Mouse (Mus musculus): ENCODE results near the gene Rsu1. TPM values are rescaled to one million over a fixed set of nuclear protein-coding genes. Genes with fewer than 3 reads are reported as not detected.

The Rsu1 gene
- polyA plus RNA-seq, 1 experiment from 2014 or later, result 74.4 TPM

- Histone ChIP-seq H3K4me3 (no peak overlapping the region), H3K9ac (replicated peaks) (no peak overlapping the region), H3K36me3 (no peaks in the 10 kb centered on the region), H3K4me1 (no peaks in the 10 kb centered on the region; the same call in 1 of the 2 replicates), H3K4me2 (replicated peaks) (no peak overlapping the region), H3K9me3 (no peaks in the 10 kb centered on the region), H3K27me3 (no peaks in the 10 kb centered on the region), H3K27ac (replicated peaks) (no peak overlapping the region)
- ATAC-seq (ENCODE audit: low FRiP score, low read depth), result no peak
- 88% methylated on average over 4 of the region's 4 CpGs for WGBS
These were observed 47.8 kb downstream of the Rsu1 start for GRCm38 (mm10) chr2:13223451-13223850.

DNA sequence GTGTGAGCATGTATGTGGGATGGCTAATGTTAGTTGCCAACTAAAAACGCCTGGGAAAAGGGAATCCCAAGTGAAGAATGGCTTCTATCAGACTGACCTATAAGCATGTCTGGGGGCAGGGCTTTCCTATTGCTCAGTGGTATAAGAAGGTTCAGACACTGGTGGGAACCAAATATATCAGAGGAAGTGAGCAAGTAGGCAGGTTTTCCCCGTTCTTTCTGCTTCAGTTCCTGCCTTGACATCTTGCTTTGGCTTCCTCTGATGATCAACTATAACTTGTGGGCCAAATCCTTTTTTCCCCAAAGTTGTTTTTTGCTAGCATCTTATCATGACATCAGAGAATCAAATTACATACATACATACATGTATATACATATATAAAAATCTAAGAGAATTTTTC, 51.1 kb downstream of the Rsu1 start:
- H3K9me3 ChIP-seq, result no peaks in the 10 kb centered on the region
- 0 out of 2 replicates have a peak, but pooled peaks cover 4% of the 10 kb centered on the region for H3K36me3 ChIP-seq
- no peak overlapping the region for H3K9ac ChIP-seq (replicated peaks)
- 91% methylated on average over 2 of the region's 2 CpGs for WGBS
- no peak overlapping the region for H3K27ac ChIP-seq (replicated peaks)
- H3K27me3 ChIP-seq, result no peaks in the 10 kb centered on the region
- 0 out of 2 replicates have a peak, but pooled peaks cover 2% of the 10 kb centered on the region for H3K4me1 ChIP-seq
- no peak overlapping the region for H3K4me2 ChIP-seq (replicated peaks)
- ATAC-seq (ENCODE audit: low FRiP score, low read depth), result no peak
- H3K4me3 ChIP-seq, result no peak overlapping the region

DNA sequence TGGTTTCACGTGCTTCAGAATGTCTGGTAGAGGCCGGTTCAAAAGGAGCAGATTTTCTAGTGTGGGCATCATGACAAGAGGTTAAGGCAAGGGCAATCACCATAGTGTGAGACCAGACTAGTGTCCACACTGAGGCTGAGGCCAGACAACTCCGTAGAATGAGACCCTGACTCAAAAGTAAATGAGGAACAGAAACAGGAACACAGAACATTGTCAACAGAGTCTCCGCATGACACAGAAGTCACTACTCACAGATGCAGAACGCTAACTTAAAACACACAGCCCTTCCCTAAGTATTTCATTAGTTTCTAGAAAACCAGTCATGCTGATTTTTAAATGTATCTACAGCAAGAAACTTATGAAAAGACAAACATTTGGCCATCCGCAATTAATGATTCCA, 53.1 kb downstream of the Rsu1 start:
- Histone ChIP-seq H3K9ac (replicated peaks) (no peak overlapping the region), H3K4me2 (replicated peaks) (no peak overlapping the region), H3K27me3 (no peaks in the 10 kb centered on the region), H3K36me3 (0 out of 2 replicates have a peak, but pooled peaks cover 4% of the 10 kb centered on the region), H3K9me3 (no peaks in the 10 kb centered on the region), H3K4me3 (no peak overlapping the region), H3K4me1 (0 out of 2 replicates have a peak, but pooled peaks cover 2% of the 10 kb centered on the region), H3K27ac (replicated peaks) (no peak overlapping the region)
- no peak for ATAC-seq (ENCODE audit: low FRiP score, low read depth)
- 84% methylated on average over 6 of the region's 6 CpGs for WGBS

DNA sequence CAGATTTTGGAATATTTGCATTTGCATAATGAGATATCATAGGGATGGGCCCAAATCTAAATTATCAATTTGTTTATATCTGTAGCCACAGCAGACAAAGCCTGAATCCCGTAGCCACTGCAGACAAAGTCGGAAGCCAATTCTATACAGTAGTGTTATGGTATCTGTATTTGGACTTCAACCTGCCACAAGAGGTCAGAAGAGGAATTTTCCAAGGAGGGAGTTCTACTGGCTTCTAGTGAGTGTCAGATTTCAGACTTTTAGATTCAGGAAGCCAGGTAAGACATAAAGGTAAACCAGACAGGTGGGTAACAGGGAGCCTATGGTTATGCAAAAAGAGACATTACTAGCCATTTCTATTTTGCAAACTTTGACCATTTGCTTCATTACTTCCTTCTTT, 64.4 kb downstream of the Rsu1 start:
- Histone ChIP-seq H3K27me3 (no peaks in the 10 kb centered on the region), H3K4me3 (no peak overlapping the region), H3K27ac (replicated peaks) (no peak overlapping the region), H3K9me3 (no peaks in the 10 kb centered on the region), H3K4me1 (no peaks in the 10 kb centered on the region), H3K9ac (replicated peaks) (no peak overlapping the region), H3K36me3 (no peaks in the 10 kb centered on the region), H3K4me2 (replicated peaks) (no peak overlapping the region)
- no peak for ATAC-seq (ENCODE audit: low FRiP score, low read depth)
- WGBS, result 91% methylated on average over 2 of the region's 2 CpGs

GRCm38 (mm10) chr2:13206367-13206766, 64.8 kb downstream of the Rsu1 start:
- no peaks in the 10 kb centered on the region for H3K4me1 ChIP-seq
- ATAC-seq (ENCODE audit: low FRiP score, low read depth), result no peak
- H3K27ac ChIP-seq (replicated peaks), result no peak overlapping the region
- no peak overlapping the region for H3K4me3 ChIP-seq
- no peaks in the 10 kb centered on the region for H3K36me3 ChIP-seq
- no peaks in the 10 kb centered on the region for H3K9me3 ChIP-seq
- no peak overlapping the region for H3K9ac ChIP-seq (replicated peaks)
- 75% methylated on average over 8 of the region's 8 CpGs for WGBS
- H3K4me2 ChIP-seq (replicated peaks), result no peak overlapping the region
- H3K27me3 ChIP-seq, result no peaks in the 10 kb centered on the region

- no peaks in the 10 kb centered on the region for H3K27me3 ChIP-seq
- no peaks in the 10 kb centered on the region for H3K4me1 ChIP-seq
- no peaks in the 10 kb centered on the region for H3K36me3 ChIP-seq
- H3K4me3 ChIP-seq, result no peak overlapping the region
- no peak for ATAC-seq (ENCODE audit: low FRiP score, low read depth)
- H3K4me2 ChIP-seq (replicated peaks), result no peak overlapping the region
- no peaks in the 10 kb centered on the region for H3K9me3 ChIP-seq
- H3K9ac ChIP-seq (replicated peaks), result no peak overlapping the region
- 66% methylated on average over 6 of the region's 6 CpGs for WGBS
- H3K27ac ChIP-seq (replicated peaks), result no peak overlapping the region
These were observed 68.3 kb downstream of the Rsu1 start for GRCm38 (mm10) chr2:13202805-13203475.

DNA sequence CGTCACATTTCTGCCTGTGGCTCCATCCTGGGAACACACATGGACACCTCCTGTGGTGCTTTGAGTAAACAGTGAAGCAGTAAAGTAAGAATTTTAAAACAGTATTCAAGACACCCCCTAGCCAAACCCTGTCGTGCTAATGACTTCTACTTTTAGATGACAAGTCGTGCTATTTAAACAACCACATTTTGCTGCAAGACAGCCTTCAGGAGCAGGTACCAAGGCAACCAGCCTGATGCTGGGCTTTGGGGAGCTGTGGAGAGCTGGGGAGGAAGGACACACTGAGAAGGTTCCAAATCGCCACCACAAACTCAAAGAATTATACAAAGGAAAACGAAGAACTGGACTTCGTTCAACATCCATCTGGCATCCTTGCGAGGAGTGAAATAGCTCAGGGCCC, 71.5 kb downstream of the Rsu1 start:
- H3K4me1 ChIP-seq, result no peaks in the 10 kb centered on the region
- H3K27me3 ChIP-seq, result no peaks in the 10 kb centered on the region
- H3K9me3 ChIP-seq, result no peaks in the 10 kb centered on the region
- no peak overlapping the region for H3K9ac ChIP-seq (replicated peaks)
- H3K4me2 ChIP-seq (replicated peaks), result no peak overlapping the region
- 86% methylated on average over 7 of the region's 7 CpGs for WGBS
- H3K36me3 ChIP-seq, result no peaks in the 10 kb centered on the region
- no peak overlapping the region for H3K27ac ChIP-seq (replicated peaks)
- no peak overlapping the region for H3K4me3 ChIP-seq
- ATAC-seq (ENCODE audit: low FRiP score, low read depth), result no peak

DNA sequence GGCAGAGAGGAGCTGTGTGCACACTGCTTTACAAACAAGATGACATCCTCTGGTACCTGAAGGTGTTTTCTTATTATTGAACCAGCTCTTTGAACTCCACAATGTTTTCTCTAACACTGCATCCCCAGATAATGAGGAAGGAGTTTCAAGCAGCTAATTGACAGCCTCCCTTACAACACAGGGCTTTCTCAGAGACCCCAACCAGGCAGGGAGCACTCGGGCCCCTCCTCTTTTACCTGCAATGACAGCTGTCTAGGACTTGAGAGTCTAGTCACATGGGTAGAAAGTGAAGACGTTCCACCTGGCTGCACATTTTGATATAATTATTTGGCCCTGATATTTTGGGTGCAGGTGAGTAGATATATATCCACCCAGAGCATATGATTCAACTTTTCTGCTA, 72.2 kb downstream of the Rsu1 start:
- ATAC-seq (ENCODE audit: low FRiP score, low read depth), result no peak
- no peak overlapping the region for H3K4me3 ChIP-seq
- H3K9me3 ChIP-seq, result no peaks in the 10 kb centered on the region
- no peak overlapping the region for H3K9ac ChIP-seq (replicated peaks)
- H3K4me2 ChIP-seq (replicated peaks), result no peak overlapping the region
- H3K36me3 ChIP-seq, result no peaks in the 10 kb centered on the region
- H3K27ac ChIP-seq (replicated peaks), result no peak overlapping the region
- H3K27me3 ChIP-seq, result no peaks in the 10 kb centered on the region
- WGBS, result 75% methylated on average over 2 of the region's 2 CpGs
- no peaks in the 10 kb centered on the region for H3K4me1 ChIP-seq

- Histone ChIP-seq H3K27me3 (no peaks in the 10 kb centered on the region), H3K4me1 (no peaks in the 10 kb centered on the region), H3K4me3 (no peak overlapping the region), H3K27ac (replicated peaks) (no peak overlapping the region), H3K9me3 (no peaks in the 10 kb centered on the region), H3K36me3 (no peaks in the 10 kb centered on the region), H3K4me2 (replicated peaks) (no peak overlapping the region), H3K9ac (replicated peaks) (no peak overlapping the region)
- WGBS, result 66% methylated on average over 7 of the region's 7 CpGs
- ATAC-seq (ENCODE audit: low FRiP score, low read depth), result no peak
These were observed 75.7 kb downstream of the Rsu1 start for GRCm38 (mm10) chr2:13195540-13195939.

- Histone ChIP-seq H3K27ac (replicated peaks) (no peak overlapping the region), H3K9me3 (no peaks in the 10 kb centered on the region), H3K4me1 (no peaks in the 10 kb centered on the region), H3K27me3 (no peaks in the 10 kb centered on the region), H3K36me3 (no peaks in the 10 kb centered on the region), H3K4me3 (no peak overlapping the region), H3K9ac (replicated peaks) (no peak overlapping the region), H3K4me2 (replicated peaks) (no peak overlapping the region)
- ATAC-seq (ENCODE audit: low FRiP score, low read depth), result no peak
- 100% methylated on average over 1 of the region's 1 CpGs for WGBS
These were observed 79.1 kb downstream of the Rsu1 start for GRCm38 (mm10) chr2:13192157-13192556.

DNA sequence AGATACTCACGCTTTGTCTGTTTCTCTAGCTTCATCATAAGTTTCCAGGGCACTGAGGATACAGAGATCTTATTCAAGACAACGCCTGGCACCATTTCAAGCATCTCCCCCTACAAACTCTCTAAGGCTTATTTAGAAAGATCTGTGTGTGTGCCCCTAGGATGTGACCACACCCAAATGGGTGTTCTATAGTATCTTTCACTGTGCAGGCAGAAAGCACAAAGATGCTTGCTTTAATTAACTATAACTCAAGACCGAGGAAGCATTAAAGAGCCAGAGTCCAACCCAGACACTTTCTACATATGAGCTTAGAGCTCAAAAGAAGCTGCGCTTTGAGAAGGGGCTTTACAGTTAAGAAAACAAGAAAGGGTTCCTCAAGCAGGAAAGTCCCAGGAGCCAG, 80.4 kb downstream of the Rsu1 start:
- Histone ChIP-seq H3K27ac (replicated peaks) (no peak overlapping the region), H3K36me3 (no peaks in the 10 kb centered on the region), H3K4me1 (no peaks in the 10 kb centered on the region), H3K4me2 (replicated peaks) (no peak overlapping the region), H3K4me3 (no peak overlapping the region), H3K9ac (replicated peaks) (no peak overlapping the region), H3K9me3 (no peaks in the 10 kb centered on the region), H3K27me3 (no peaks in the 10 kb centered on the region)
- WGBS, result 91% methylated on average over 4 of the region's 4 CpGs
- ATAC-seq (ENCODE audit: low FRiP score, low read depth), result no peak

- Histone ChIP-seq H3K27me3 (no peaks in the 10 kb centered on the region), H3K27ac (replicated peaks) (no peak overlapping the region), H3K9me3 (no peaks in the 10 kb centered on the region), H3K4me2 (replicated peaks) (no peak overlapping the region), H3K4me3 (no peak overlapping the region), H3K36me3 (no peaks in the 10 kb centered on the region), H3K4me1 (no peaks in the 10 kb centered on the region), H3K9ac (replicated peaks) (no peak overlapping the region)
- 92% methylated on average over 11 of the region's 11 CpGs for WGBS
- no peak for ATAC-seq (ENCODE audit: low FRiP score, low read depth)
These were observed 82.3 kb downstream of the Rsu1 start for GRCm38 (mm10) chr2:13188831-13189495.

All from midbrain, embryonic 12.5 days (tissue).